8 mouse cellular contexts compared by ENCODE assay signal in the genomic region with DNA sequence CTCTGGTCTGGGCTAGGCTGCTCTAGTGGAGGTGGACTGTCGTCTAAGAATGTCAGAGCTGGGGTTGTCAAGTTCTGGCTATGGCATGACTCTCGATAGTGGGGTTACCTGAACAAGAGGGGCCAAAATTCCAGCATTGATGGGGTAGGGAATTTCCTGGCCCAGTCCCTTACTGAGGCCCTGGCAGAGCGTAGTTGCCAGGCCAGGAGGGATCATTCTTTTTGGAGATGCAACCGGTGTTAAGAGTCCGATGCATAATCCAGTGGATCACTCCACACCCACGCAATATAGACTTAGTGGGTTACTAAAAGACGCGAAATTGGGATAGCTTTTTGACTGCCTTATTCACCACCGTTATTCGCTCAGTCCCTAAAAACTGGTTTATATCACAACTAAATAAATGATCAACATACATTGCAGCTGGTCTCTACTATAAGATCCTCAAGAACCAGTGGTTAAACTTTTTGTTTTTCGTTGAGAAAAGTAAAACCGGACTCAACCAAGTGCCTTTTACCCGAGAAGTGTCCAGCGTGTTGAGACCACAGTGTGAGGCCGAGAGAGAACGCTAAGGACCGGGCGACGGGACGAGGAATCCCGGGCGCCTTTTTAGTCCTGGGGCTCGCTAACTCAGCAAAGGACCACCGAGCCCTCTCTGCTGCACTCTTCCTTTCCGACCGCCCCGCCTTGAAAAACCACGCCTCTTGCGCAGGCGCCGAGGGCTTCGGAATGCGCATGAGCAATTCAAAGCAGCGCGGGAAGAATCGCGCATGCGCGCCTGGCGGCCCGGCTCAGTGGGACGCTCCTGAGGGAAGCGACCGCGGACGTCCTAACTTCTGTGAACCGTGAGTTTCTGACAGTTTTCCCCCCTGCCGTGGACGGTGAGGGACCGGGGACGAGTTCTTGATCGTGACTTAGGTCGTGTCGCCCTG. TPM values are rescaled to one million over a fixed set of nuclear protein-coding genes. Genes with fewer than 3 reads are reported as not detected.
A peak's percentile ranks its signal among the peaks of the same experiment; 100 is the strongest.
DNase-seq lines count a peak whose midpoint lies in the region; TF ChIP-seq lines count a peak whose summit lies in the region.

A gene (plus strand): TSS at position 739 of the 929 bp plus-strand sequence.

- H3K27ac ChIP-seq in gastrocnemius, adult 2 months = peak within 1 kb of the TSS; percentile 79

- peak within 1 kb of the TSS; percentile 96 for H3K4me3 ChIP-seq in gastrocnemius, adult 2 months
- peak within 1 kb of the TSS; percentile 92 for H3K4me3 ChIP-seq in megakaryocyte, embryonic 14.5 days (replicated peaks)

- TF ChIP-seq CTCF in gastrocnemius, adult 2 months (IDR thresholded peaks at IDR 0.05) = no peak

- H3K9me3 ChIP-seq in megakaryocyte, embryonic 14.5 days = 0 out of 2 replicates have a peak, but pooled peaks cover 4% of the 10 kb centered on the region

- peaks cover 5% of the 10 kb centered on the region for H3K36me3 ChIP-seq in megakaryocyte, embryonic 14.5 days (replicated peaks; ENCODE audit: low read length)

- H3K4me1 ChIP-seq in megakaryocyte, embryonic 14.5 days = peaks cover 36% of the 10 kb centered on the region

- peak; percentile 80 for DNase-seq in WW6 (ENCODE audit: low read depth, low spot score)
- DNase-seq in cerebellum, postnatal 4 days (ENCODE audit: low spot score in 2 of 2) = peak; percentile 88 to 94
- peak; percentile 94 for DNase-seq in gastrocnemius, adult 2 months
- peak; percentile 87 for DNase-seq in hindlimb bud, embryonic 11.5 days (ENCODE audit: extremely low spot score, low read depth, low spot score)
- peak; percentile 83 to 94 for DNase-seq in left cerebral cortex, adult 8-10 months (ENCODE audit: low spot score in 2 of 2)
- DNase-seq in right cerebral cortex, postnatal 10 days (ENCODE audit: low spot score in 2 of 2) = peak; percentile 93 to 96
- DNase-seq in urinary bladder, postnatal 25 days (ENCODE audit: low spot score) = peak; percentile 96

- H3K27me3 ChIP-seq in megakaryocyte, embryonic 14.5 days (replicated peaks) = no peaks in the 10 kb centered on the region

- intact Hi-C loops in gastrocnemius, adult 2 months (cut with DNase I) = no loop called here

RNA-seq across cellular contexts. Expression of the gene that starts here (rescaled TPM):
- total RNA-seq in gastrocnemius, adult 2 months (2021) = under 1 TPM; 0.31 to 0.47 TPM
- 10 to 100 TPM in 1 of 4 experiments, 1 to 10 TPM in 3; 7.0 to 11.8 (median 9.2) TPM for total RNA-seq in left cerebral cortex, adult 8-10 months (2022)
- polyA plus RNA-seq in megakaryocyte, embryonic 14.5 days (2012; ENCODE audit: insufficient read depth, low replicate concordance) = 0.92 TPM in 1 of 2 replicates, not detected in the other

Comparison
In these comparisons a context has a peak if more than half of its experiments do, and no peak if none do; other contexts are left out.
1. Peak in every context shown above with its lines: DNase-seq, H3K4me3 ChIP-seq and H3K27ac ChIP-seq.
2. RNA of the gene that starts here (total RNA-seq): 7.0 to 11.8 TPM in left cerebral cortex, adult 8-10 months; 0.31 to 0.47 TPM in gastrocnemius, adult 2 months; every median in the first group is over 4 times any median in the second.
3. Peak in DNase-seq, H3K4me3 ChIP-seq and H3K27ac ChIP-seq in gastrocnemius, adult 2 months; RNA of the gene not detected or under 1 TPM.